Mouse (Mus musculus) right cerebral cortex, adult 18-20 months (tissue): Measurements from ENCODE around the gene H2al1b.
"Not testable (repeated sequence)": the region's sequence is repeated elsewhere in the genome, so short reads cannot be mapped to it uniquely, and the experiment has no call there.

Experiments
- DNase-seq: peaks from one replicate; pipeline ENCODE4 v3.0.0; 2022; ENCODE audit warnings: mixed read lengths

Gene H2al1b

GRCm38 (mm10) chrX:11302132-11302531 lies at the start of gene H2al1b:
Gene H2al1b, plus strand, starts transcription at chrX:11302432.
- not testable (repeated sequence) for DNase-seq

- peak; percentile 71 for DNase-seq
Measured at GRCm38 (mm10) chrX:11254062-11254461, 48.2 kb upstream of the H2al1b start.

- no peak for DNase-seq
Measured at GRCm38 (mm10) chrX:11254521-11255207, 47.6 kb upstream of the H2al1b start.

- DNase-seq = no peak
Measured at GRCm38 (mm10) chrX:11255564-11256360, 46.5 kb upstream of the H2al1b start.

GRCm38 (mm10) chrX:11264918-11265317 lies 37.3 kb upstream of the H2al1b start:
- DNase-seq = no peak

GRCm38 (mm10) chrX:11267791-11268190 lies 34.4 kb upstream of the H2al1b start:
- DNase-seq = peak; percentile 8

- DNase-seq = peak; percentile 13
Measured at GRCm38 (mm10) chrX:11269074-11269473, 33.2 kb upstream of the H2al1b start.

- DNase-seq = no peak
Measured at GRCm38 (mm10) chrX:11273190-11273589, 29.0 kb upstream of the H2al1b start.

- DNase-seq = no peak
Measured at GRCm38 (mm10) chrX:11277083-11277482, 25.1 kb upstream of the H2al1b start.

- peak; percentile 3 for DNase-seq
Measured at GRCm38 (mm10) chrX:11280741-11281140, 21.5 kb upstream of the H2al1b start.

GRCm38 (mm10) chrX:11288306-11288882 lies 13.8 kb upstream of the H2al1b start:
- DNase-seq = no peak

- no peak for DNase-seq
Measured at GRCm38 (mm10) chrX:11289244-11289643, 13.0 kb upstream of the H2al1b start.

- not testable (repeated sequence) for DNase-seq
Measured at GRCm38 (mm10) chrX:11298957-11299356, 3.3 kb upstream of the H2al1b start, which contains the start of gene H2al1a. Gene H2al1a, plus strand, starts transcription at chrX:11299257.

GRCm38 (mm10) chrX:11305355-11305754 lies 3.1 kb downstream of the H2al1b start, which contains the start of gene H2al1c:
Gene H2al1c, plus strand, starts transcription at chrX:11305655.
- DNase-seq = not testable (repeated sequence)

- DNase-seq = not testable (repeated sequence)
Measured at GRCm38 (mm10) chrX:11308524-11308923, 6.3 kb downstream of the H2al1b start, which contains the start of gene H2al1d. Gene H2al1d, plus strand, starts transcription at chrX:11308824.

- DNase-seq = not testable (repeated sequence)
Measured at GRCm38 (mm10) chrX:11311634-11312033, 9.4 kb downstream of the H2al1b start, which contains the start of gene H2al1e. Gene H2al1e, plus strand, starts transcription at chrX:11311934.

- DNase-seq = not testable (repeated sequence)
Measured at GRCm38 (mm10) chrX:11314858-11315257, 12.6 kb downstream of the H2al1b start, which contains the start of gene H2al1f. Gene H2al1f, plus strand, starts transcription at chrX:11315158.

- not testable (repeated sequence) for DNase-seq
Measured at GRCm38 (mm10) chrX:11317956-11318355, 15.7 kb downstream of the H2al1b start, which contains the start of gene H2al1g. Gene H2al1g, plus strand, starts transcription at chrX:11318256.

GRCm38 (mm10) chrX:11321192-11321591 lies 19.0 kb downstream of the H2al1b start, which contains the start of gene H2al1h:
Gene H2al1h, plus strand, starts transcription at chrX:11321492.
- DNase-seq = not testable (repeated sequence)

- DNase-seq = not testable (repeated sequence)
Measured at GRCm38 (mm10) chrX:11324359-11324758, 22.1 kb downstream of the H2al1b start, which contains the start of gene H2al1i. Gene H2al1i, plus strand, starts transcription at chrX:11324659.

GRCm38 (mm10) chrX:11327522-11327921 lies 25.3 kb downstream of the H2al1b start, which contains the start of gene H2al1j:
Gene H2al1j, plus strand, starts transcription at chrX:11327822.
- not testable (repeated sequence) for DNase-seq

- DNase-seq = peak; percentile 6
Measured at GRCm38 (mm10) chrX:11345762-11346161, 43.5 kb downstream of the H2al1b start.

- no peak for DNase-seq
Measured at GRCm38 (mm10) chrX:11346756-11347155, 44.5 kb downstream of the H2al1b start.
